Mouse (Mus musculus) spleen, adult 18-20 months (tissue): Measurements from ENCODE around the gene Pik3r6.

ENCODE experiments used
- DNase-seq, 2 experiments: peaks; one replicate each; pipeline ENCODE4 v3.0.0; 2022; ENCODE audit warnings: mixed read lengths in 2 of 2

The Pik3r6 gene

GRCm38 (mm10) chr11:68536026-68536425 is 33.2 kb downstream of the Pik3r6 start:
- DNase-seq: no peak

- DNase-seq: no peak
Observed at GRCm38 (mm10) chr11:68536465-68536864, 33.6 kb downstream of the Pik3r6 start.

- DNase-seq: no peak
Observed at GRCm38 (mm10) chr11:68539621-68540020, 36.8 kb downstream of the Pik3r6 start.

GRCm38 (mm10) chr11:68544554-68544953 is 41.7 kb downstream of the Pik3r6 start:
- no peak for DNase-seq

GRCm38 (mm10) chr11:68545172-68545571 is 42.4 kb downstream of the Pik3r6 start:
- DNase-seq: no peak

GRCm38 (mm10) chr11:68545682-68546222 is 42.9 kb downstream of the Pik3r6 start:
- no peak for DNase-seq

GRCm38 (mm10) chr11:68547484-68547883 is 44.7 kb downstream of the Pik3r6 start:
- DNase-seq: no peak

- DNase-seq: peak in 1 of 2 experiments; percentile 28
Observed at GRCm38 (mm10) chr11:68549597-68549996, 46.8 kb downstream of the Pik3r6 start.

- DNase-seq: no peak
Observed at GRCm38 (mm10) chr11:68550358-68550757, 47.5 kb downstream of the Pik3r6 start.

- peak in 1 of 2 experiments; percentile 52 for DNase-seq
Observed at GRCm38 (mm10) chr11:68553981-68554471, 51.2 kb downstream of the Pik3r6 start.

GRCm38 (mm10) chr11:68555918-68556584 is 53.2 kb downstream of the Pik3r6 start, which contains the start of gene Mfsd6l:
Gene Mfsd6l, plus strand, starts transcription at chr11:68556186.
- no peak for DNase-seq

GRCm38 (mm10) chr11:68559546-68559945 is 56.7 kb downstream of the Pik3r6 start:
- no peak for DNase-seq

GRCm38 (mm10) chr11:68561957-68562950 is 59.4 kb downstream of the Pik3r6 start:
- DNase-seq: no peak

GRCm38 (mm10) chr11:68564356-68565031 is 61.7 kb downstream of the Pik3r6 start:
- DNase-seq: no peak

GRCm38 (mm10) chr11:68565032-68565429 is 62.2 kb downstream of the Pik3r6 start:
- no peak for DNase-seq

GRCm38 (mm10) chr11:68566447-68567059 is 63.7 kb downstream of the Pik3r6 start:
- DNase-seq: peak in 1 of 2 experiments; percentile 50

- no peak for DNase-seq
Observed at GRCm38 (mm10) chr11:68570861-68571260, 68.0 kb downstream of the Pik3r6 start.

GRCm38 (mm10) chr11:68577076-68577475 is 74.3 kb downstream of the Pik3r6 start:
- DNase-seq: no peak

GRCm38 (mm10) chr11:68579462-68579881 is 76.7 kb downstream of the Pik3r6 start:
- DNase-seq: no peak

- no peak for DNase-seq
Observed at GRCm38 (mm10) chr11:68580566-68580965, 77.7 kb downstream of the Pik3r6 start.

GRCm38 (mm10) chr11:68583225-68583624 is 80.4 kb downstream of the Pik3r6 start:
- DNase-seq: no peak

GRCm38 (mm10) chr11:68583906-68584480 is 81.2 kb downstream of the Pik3r6 start:
- DNase-seq: no peak
